Mouse (Mus musculus) cerebellum, adult 11-12 months (tissue): ENCODE measurements around the gene Fkbp11.
A peak's percentile ranks its signal among the peaks of the same experiment; 100 is the strongest.

Experiments
- DNase-seq: peaks from one replicate; pipeline ENCODE4 v3.0.0; 2022

The Fkbp11 gene

DNA sequence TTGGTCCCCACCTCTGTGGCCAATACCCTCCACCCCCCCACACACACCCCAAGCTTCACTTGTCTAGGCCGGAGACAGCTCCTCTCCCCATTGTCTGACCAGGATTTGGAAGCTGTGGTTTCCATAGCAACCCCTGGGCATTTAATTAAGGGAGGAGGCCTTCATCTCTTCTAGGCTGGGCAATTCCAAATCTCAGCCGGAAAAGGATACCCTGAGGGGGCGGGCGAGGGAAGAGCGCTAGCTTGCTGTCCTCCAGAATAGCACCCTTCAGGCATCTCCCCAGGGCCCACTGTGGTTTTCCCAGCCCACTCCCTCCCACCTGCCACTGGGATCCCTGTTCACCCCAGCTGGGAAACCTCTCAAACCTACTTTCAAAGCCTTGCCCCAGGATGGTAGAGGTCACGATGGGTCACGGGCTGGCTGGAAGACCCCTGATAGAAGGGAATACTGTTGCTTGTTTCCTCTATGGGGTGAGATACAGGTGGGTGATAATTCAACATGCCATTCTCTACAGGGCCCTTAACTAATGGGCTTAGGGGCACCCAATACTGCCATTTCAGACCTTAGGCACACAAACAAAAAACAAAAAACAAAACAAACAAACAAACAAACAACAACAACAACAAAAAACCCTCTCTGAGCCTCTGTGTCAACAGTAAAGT lies 36.4 kb downstream of the Fkbp11 start:
- DNase-seq, result no peak

DNA sequence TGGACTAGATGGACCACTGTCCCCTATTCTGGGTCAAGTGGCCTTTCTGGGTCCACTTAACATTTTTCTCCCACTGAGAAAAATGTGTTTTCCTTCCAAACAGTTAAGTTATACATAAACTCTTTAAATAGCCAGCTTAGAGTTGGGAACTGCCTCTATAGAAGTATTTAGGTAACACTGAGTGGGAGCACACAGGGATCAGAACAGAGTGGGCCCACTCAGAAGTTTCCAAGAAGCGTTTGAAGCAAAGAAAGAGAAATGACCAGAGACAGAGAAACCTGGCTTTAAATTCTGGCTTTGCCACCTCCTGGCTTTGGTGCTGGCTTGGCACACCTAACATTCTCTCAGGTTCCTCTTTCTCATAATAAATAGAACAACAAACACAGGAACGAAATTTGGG lies 38.3 kb downstream of the Fkbp11 start:
- DNase-seq, result no peak

DNA sequence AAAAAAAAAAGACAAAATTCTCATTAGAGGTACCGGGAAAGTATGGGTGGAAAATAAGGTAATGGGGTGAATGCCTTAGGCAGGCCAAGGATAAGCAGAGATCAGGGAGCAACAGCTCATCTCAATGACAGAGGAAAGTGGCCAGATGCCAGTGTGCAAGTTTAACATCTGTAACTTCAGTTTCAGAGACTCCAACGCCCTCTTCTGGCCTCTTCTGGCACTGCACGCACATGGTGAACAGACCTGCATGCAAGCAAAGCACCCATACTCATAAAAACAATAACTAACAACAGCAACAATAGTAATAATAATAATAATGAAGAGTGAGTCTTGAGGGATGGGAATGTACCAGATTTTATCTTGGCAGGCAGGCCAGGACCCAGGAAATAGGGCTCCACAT lies 42.1 kb downstream of the Fkbp11 start:
- DNase-seq, result no peak

DNA sequence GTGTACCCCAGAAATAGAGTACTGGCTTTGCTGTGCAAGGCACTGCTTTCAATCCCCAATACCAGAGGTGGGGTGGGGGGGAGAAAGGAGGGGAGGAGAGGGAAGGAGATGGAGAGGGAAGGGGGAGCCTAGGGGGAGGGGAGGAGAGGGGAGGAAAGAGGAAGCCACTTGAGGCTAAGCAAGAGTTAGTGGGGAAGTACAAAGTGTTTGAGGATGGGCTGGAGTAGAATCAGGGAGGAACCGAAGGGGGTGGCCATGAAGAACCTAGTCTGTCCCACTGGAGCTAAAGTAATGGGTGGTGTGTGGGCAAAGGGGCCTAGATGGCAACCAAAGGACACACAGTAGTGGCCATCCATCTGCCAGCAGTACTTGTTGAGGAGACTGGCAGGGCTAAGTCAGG lies 44.3 kb downstream of the Fkbp11 start:
- no peak for DNase-seq

DNA sequence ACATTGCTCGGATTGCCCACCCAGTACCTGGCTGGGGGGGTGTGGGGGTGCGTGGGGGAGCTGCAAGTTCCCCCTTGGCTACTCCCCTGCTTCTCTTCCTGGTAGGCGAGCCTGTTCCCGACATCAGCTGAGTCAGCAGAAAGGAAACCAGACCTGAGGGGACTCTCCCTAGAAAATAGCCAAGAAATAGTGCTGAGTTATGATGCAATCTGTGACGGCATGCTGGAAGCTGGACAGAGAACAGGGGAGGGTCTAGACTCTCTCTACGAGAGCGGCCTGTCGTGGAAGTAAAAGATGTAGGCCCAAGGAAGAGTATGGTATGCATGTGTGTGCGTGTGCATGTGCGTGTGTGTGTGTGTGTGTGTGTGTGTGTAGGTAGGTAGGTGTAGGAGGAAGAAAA lies 44.8 kb downstream of the Fkbp11 start:
- DNase-seq, result no peak

DNA sequence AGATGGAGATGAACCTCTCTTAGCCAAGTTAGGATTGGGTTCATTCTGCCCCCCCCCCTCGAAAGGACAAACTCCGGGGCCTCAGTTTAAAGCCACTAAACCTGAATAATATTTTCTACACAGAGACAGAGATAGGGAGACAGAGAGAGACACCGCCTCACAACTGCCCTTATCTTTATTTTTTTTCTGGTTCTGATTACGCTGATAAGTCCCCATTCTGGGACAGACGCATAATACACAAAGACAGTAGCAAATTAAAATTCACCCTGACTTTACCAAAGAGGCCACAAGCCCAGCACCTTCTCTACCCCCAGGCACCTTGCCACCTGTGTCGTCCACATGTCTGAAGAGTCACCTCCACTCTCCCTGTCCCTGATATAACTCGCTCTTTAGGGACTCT lies 46.4 kb downstream of the Fkbp11 start:
- DNase-seq, result no peak

DNA sequence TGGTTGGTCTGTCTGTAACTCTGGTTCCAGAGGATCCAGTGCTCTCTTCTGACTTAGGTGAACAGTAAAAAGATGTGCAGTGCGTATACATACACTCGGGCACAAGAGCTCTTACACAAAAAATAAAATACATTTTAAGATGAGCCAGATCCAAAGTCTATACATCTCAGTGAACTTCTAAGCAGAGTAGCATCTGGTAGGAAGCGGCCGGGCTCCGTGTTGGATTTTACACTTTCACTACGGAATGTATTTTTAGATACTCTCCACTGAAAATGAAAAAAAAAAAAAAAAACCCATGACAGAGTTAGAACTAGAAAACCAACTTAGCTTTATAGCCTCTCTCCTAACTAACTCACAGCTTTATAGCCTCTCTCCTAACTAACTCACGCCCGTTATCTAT lies 47.3 kb downstream of the Fkbp11 start:
- DNase-seq, result no peak

DNA sequence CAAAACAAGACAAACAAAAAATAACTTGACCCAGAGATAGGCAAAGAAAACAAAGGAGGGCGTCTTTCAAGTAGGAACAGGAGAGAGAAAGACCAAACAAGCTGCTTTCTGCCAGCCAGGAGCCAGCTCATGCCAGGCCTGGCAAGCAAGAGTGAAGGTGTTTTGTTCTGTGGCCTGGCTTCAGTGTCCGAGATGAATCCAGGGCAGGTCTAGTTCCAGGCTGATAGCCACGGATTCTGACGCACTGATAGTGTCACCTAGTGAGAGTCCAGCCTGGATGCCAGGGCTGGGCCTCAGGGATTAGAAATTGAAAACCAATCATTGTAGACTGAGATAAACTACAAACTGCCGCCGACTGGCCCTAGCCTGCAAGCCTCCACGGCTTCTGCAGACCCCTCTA lies 50.0 kb downstream of the Fkbp11 start:
- DNase-seq, result no peak

DNA sequence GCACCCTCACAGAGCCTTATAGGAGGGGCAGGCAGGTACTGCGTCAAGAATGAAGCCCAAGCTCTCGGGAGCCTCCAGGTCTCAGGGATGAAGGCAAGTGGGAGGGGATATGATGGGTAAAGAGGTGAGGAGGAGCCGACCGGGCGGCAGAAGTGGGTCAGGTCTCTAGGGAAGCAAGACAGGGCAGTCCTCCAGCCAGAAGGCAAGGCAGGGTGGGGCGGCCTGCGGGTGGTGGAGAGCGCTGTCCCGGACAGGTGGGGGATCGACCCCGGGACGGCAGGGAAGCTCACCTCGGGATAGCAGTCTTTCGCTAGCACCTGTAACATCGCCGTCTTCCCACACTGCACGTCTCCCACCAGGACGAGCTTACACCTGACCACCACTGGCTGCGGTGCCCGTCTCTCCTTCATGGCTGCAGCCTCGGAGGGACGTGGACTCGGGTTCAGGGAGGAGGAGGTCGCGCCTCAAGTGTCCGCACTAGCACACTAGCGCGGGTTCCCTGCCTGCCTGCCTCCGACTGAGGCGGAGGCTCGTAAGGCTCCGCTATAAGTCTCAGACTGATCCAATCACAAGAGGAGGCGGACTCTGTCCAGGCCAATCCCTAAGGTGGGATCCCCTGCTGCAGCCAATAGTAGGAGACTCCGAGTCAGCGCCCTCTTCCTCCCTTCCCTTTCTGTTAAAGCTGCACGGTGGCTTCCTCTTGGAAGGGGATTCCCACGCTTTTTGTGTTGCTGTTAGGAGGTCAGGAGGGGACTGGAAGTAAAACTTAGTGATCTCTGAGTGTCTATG lies 50.9 kb downstream of the Fkbp11 start, which contains the start of gene Rnd1:
TSS of gene Rnd1 (minus strand) at position 522 of the 789 bp plus-strand sequence.
- DNase-seq, result peak; percentile 93

DNA sequence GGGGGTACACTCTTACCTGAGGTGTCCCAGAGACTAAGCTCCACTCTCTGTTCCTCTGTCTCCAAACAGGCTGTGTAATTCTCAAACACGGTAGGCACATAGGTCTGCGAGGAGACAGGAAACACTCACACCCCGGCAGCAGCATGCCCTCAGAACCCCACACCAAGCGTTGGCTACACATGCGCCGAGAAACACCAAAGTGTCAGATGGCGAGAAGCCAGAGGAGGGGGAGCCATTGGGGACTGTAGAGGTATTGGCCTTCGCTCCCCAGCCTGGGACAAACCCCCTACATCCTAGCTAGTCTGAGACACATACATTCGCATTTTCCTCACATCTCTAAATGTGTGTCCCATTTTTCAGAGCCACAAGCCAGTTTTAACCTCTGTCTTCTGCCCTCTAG lies 51.5 kb downstream of the Fkbp11 start:
- peak; percentile 73 for DNase-seq

DNA sequence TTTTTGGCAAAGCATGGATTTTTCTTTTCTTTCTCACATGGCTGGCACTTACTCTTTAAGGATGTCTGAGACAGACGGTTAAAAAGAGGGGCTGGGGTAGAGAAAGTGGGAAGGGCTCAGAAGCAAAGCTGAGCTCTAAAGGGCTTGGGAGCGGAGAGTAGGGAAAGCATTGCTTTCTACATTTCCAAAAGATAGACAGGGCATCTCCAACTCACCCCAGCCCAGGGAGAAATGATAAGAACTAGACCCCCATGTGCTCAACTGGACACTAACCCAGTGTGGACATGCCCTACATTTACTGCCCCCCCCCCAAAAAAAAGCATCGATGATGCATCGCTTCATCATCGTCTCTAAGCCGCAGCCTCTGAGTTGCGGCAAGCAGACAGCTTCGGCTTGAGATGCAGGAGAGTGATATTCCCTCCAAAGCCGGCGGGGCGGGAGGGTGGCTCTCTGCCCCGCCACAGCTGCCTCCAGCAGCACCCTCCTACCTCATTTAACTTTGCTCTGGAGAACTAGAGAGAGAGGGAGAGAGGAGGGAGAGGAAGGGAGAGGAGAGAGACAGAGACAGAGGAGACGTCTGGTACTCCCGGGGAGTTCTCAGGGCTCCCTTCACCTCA lies 52.3 kb downstream of the Fkbp11 start:
- DNase-seq, result no peak

DNA sequence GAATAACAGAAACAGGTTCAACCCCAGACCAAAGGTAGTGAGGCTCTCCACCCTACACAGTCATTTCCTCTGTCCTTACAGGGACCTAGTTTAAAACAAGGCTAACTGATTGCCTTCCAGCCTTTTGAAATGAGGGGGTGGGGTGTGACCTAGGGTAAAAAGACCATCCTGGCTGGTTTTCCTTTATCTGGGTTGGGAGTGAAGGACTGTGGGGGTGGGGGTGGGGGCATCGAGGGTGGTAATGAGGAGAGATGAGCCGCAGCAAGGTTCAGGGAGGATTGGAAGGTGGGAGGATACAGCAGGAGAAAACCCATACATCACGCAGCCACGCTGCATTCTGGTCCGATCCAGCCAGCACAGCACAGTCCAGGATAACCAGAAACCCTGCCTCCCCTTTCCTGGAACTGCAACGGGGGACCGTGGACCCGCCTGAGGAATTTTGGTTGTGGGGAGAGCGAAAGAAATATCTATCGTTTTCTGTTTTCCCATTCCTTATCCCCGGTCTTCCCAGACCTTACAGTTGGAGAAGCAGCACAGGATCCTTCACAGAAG lies 52.9 kb downstream of the Fkbp11 start:
- no peak for DNase-seq
